Mouse (Mus musculus) intestine, postnatal 0 days (tissue): ENCODE results near the gene Myh7. TPM values are rescaled to one million over a fixed set of nuclear protein-coding genes. Genes with fewer than 3 reads are reported as not detected.
A peak's percentile ranks its signal among the peaks of the same experiment; 100 is the strongest.

ENCODE experiments used
- ATAC-seq: fragments of 200-750 bp; cut with Nextera tagmentation; 2 replicates; pipeline ENCODE4 v1.8.0; 2017; ENCODE audit warnings: mild to moderate bottlenecking, moderate TSS enrichment, moderate library complexity
- H3K27ac ChIP-seq: fragments of 300-500 bp; sonication (generic); 2 replicates; pipeline ENCODE4 v1.5.1; 2014; ENCODE audit warnings: mild to moderate bottlenecking, low read depth, low read length, moderate library complexity
- H3K27me3 ChIP-seq: fragments of 300-500 bp; sonication (generic); replicated peaks from 2 replicates; pipeline ENCODE4 v1.6.1; 2014; ENCODE audit warnings: low read length, mixed read lengths; ENCODE audit not compliant: control insufficient read depth, insufficient read depth
- H3K36me3 ChIP-seq: fragments of 300-500 bp; sonication (generic); 2 replicates; pipeline ENCODE4 v1.6.1; 2014; ENCODE audit warnings: mild to moderate bottlenecking, moderate library complexity; ENCODE audit not compliant: control insufficient read depth, insufficient read depth
- H3K4me1 ChIP-seq: fragments of 300-500 bp; sonication (generic); replicated peaks from 2 replicates; pipeline ENCODE4 v1.6.1; 2014; ENCODE audit warnings: antibody characterized with exemption, low read length, mixed read lengths; ENCODE audit not compliant: control insufficient read depth, insufficient read depth
- H3K4me2 ChIP-seq: fragments of 300-500 bp; sonication (generic); replicated peaks from 2 replicates; pipeline ENCODE4 v1.6.1; 2014; ENCODE audit warnings: low read depth, mild to moderate bottlenecking, moderate library complexity
- H3K4me3 ChIP-seq: fragments of 300-500 bp; sonication (generic); 2 replicates; pipeline ENCODE4 v1.5.1; 2014; ENCODE audit warnings: low read depth, low read length
- H3K9ac ChIP-seq: fragments of 300-500 bp; sonication (generic); 2 replicates; pipeline ENCODE4 v1.6.1; 2014; ENCODE audit warnings: mild to moderate bottlenecking, low read depth, low read length
- H3K9me3 ChIP-seq: fragments of 300-500 bp; sonication (generic); 2 replicates; pipeline ENCODE4 v1.6.1; 2016; ENCODE audit warnings: mixed run types; ENCODE audit not compliant: control insufficient read depth
- CTCF ChIP-seq: sonication (generic); IDR thresholded peaks from 2 replicates; pipeline ENCODE4 v1.5.1; 2016; ENCODE audit warnings: low read depth, mild to moderate bottlenecking, control low read depth, antibody characterized with exemption, moderate library complexity
- WGBS: fragments of 180-500 bp; shearing (Covaris S2); extraction: QIAGEN DNeasy Blood & Tissue Kit; methylation state at CpG from one replicate; pipeline ENCODE4 v1.1.7; 2014; 5-methylcytosine and 5-hydroxymethylcytosine counted together
- polyA plus RNA-seq: library from polyadenylated mRNA; unstranded; fragments of >200 nt; fragmentation: Nextera tagmentation; extraction: Ambion mirVana; gene quantifications from 2 replicates; pipeline ENCODE4 v1.2.1, GENCODE M21; 2015

The Myh7 gene
- polyA plus RNA-seq, 1 experiment from 2014 or later = 3.9 TPM

DNA sequence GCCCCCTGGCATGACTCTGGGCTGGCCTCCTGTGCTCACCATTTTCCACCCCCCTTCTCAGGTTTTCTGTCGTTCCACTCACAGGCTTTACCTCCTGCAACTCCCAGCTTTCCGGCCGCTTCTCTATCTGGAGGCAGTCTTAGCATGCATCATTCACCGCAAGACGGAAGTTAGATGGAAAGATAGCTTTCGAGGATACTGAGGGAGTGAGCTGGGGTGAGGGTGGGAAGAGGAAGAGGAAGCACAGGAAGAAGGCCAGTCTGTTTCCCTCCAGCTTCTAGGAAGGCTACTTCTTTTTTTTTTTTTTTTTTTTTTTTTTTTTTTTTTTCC is 57.6 kb downstream of the Myh7 start:
- Histone ChIP-seq H3K9ac (no peak overlapping the region), H3K4me2 (no peak overlapping the region), H3K9me3 (no peaks in the 10 kb centered on the region), H3K4me1 (no peaks in the 10 kb centered on the region), H3K27me3 (0 out of 2 replicates have a peak, but pooled peaks cover 3% of the 10 kb centered on the region), H3K36me3 (no peaks in the 10 kb centered on the region), H3K4me3 (no peak overlapping the region), H3K27ac (no peak overlapping the region)
- TF ChIP-seq CTCF = no peak
- WGBS = 46% methylated on average over 6 of the region's 6 CpGs
- ATAC-seq = no peak

DNA sequence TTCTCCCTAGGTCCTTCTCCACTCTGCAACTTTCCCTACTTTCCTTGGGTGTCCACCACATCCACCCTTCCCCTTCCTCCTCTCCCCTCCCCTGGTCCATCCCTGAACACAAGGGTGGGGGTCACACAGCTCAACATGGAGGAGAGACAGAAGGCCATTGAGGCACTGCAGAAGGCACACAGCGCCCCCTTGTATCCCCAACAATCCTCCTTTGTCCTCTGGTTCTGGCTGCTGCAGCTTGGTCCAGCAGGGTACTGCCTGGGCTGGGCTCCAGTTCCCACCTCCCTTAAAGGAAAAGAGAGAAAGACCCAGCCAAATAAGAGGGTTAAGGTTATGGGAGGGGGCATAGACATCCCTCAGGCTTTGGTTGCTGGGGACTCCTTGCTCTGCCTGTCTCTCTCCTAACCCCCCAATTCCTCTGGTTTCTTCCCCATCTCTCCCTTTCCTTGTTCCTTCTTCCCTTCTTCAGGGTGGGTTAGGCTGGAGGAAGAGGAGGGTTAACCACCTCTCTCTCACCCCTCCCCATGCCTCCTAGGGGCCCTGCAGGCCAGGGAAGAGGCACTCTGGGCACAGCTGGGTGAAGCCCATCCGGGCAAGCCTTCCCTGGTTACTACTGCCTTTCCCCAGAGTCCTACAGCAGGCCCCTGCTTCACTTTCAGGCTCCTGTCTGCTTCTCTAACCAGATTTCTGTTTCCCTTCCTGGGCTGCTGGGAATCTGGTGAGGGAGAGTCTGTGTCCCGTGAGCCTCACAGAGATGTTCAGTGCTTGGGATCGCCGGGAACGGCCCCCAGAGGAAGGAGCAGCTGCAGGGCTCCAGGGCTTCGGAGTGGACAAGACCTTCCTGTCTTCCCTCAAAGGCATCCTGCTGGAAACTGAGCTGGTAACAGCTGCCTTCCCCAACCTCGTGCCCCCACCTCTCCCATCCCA is 58.3 kb downstream of the Myh7 start, which contains the start of gene Cmtm5:
Gene Cmtm5, plus strand, starts transcription at position 358 of the 927 bp plus-strand sequence.
- H3K4me2 ChIP-seq = no peak within 1 kb of the TSS
- no peak for ATAC-seq
- H3K4me3 ChIP-seq = no peak within 1 kb of the TSS
- no peaks in the 10 kb centered on the region for H3K9me3 ChIP-seq
- H3K36me3 ChIP-seq = no peaks in the 10 kb centered on the region
- TF ChIP-seq CTCF = peak; percentile 49
- WGBS = 48% methylated on average over 8 of the region's 8 CpGs
- H3K4me1 ChIP-seq = no peaks in the 10 kb centered on the region
- H3K9ac ChIP-seq = no peak within 1 kb of the TSS
- H3K27me3 ChIP-seq = 0 out of 2 replicates have a peak, but pooled peaks cover 3% of the 10 kb centered on the region
- H3K27ac ChIP-seq = no peak within 1 kb of the TSS

DNA sequence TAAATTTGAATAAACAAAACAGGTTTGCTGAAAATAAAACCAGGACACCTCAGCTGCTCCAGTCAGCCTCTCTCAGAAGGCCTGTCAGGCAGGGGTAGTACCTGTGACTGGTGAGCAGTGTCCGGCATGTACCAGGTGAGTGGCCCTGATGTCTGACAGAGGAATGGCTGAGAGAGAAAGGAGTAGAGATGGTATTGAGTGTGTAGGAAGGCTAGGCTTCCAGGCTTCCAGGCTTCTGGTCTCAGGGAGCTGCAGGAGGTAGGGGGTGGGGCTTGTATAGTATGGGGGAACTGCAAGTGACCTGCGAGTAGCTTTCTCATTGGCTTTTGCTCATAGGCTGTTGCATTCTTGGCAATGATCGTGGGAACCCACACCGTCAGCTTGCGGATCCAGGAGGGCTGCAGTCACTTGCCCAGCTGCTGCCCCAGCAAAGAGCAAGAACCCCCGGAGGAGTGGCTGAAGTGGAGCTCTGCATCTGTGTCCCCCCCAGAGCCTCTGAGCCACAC is 61.7 kb downstream of the Myh7 start, which contains the start of gene Il25:
Gene Il25, plus strand, starts transcription at position 51 of the 506 bp plus-strand sequence.
- Histone ChIP-seq H3K4me2 (no peak within 1 kb of the TSS), H3K27ac (no peak within 1 kb of the TSS), H3K9ac (no peak within 1 kb of the TSS), H3K4me1 (no peaks in the 10 kb centered on the region), H3K4me3 (no peak within 1 kb of the TSS), H3K9me3 (no peaks in the 10 kb centered on the region), H3K36me3 (no peaks in the 10 kb centered on the region), H3K27me3 (0 out of 2 replicates have a peak, but pooled peaks cover 6% of the 10 kb centered on the region)
- 44% methylated on average over 6 of the region's 6 CpGs for WGBS
- TF ChIP-seq CTCF = no peak
- no peak for ATAC-seq

DNA sequence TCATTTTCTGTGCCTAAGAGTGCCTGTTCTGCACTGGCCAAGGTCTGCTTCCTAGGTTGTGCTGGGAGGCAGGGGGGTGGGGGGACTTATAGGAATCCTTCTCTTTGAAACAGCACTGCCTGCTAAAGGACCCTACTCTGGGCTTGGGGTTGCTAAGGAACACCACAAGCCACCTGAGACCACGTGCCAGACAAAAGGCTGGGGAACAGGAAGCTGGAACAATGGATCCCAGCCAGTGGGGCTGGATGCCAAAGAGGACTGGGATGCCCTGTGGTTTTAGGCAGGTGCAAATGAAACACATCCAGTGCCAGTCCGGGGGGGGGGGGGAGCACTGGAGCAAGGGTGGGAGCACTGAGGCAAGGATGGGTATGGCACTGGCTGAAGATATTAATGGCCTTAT is 64.0 kb downstream of the Myh7 start:
- no peak for ATAC-seq
- H3K9me3 ChIP-seq = no peaks in the 10 kb centered on the region
- H3K27ac ChIP-seq = no peak overlapping the region

DNA sequence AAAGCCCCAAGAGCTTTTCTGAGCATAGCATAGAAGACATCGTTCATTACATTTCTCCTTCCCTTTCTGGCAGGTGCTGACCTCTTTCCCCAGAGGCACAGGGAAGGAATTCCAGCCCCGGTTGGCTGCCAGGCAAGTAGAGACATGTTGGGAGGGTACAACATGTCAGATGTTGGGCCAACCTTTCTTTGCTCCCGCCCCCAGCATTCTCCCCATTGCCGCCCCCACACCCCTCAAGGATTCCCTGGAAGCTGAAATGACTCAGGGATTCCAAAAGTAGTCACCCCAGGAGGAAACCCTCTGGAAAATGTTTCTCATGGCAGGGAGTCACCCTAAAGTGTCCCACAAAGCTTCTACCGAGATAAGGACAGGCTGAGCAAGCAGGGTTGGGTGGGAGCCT is 64.6 kb downstream of the Myh7 start:
- Histone ChIP-seq H3K27me3 (peaks cover 23% of the 10 kb centered on the region), H3K9me3 (no peaks in the 10 kb centered on the region), H3K4me3 (no peak overlapping the region), H3K9ac (no peak overlapping the region), H3K27ac (no peak overlapping the region), H3K4me2 (no peak overlapping the region), H3K36me3 (no peaks in the 10 kb centered on the region), H3K4me1 (0 out of 2 replicates have a peak, but pooled peaks cover 2% of the 10 kb centered on the region)
- 64% methylated on average over 5 of the region's 5 CpGs for WGBS
- no peak for ATAC-seq
- no peak for TF ChIP-seq CTCF

More for the DNA sequence above, 64.0 kb downstream of the Myh7 start:
- WGBS = 34% methylated on average over 2 of the region's 2 CpGs
- H3K4me3 ChIP-seq = no peak overlapping the region
- H3K4me2 ChIP-seq = no peak overlapping the region
- H3K4me1 ChIP-seq = 0 out of 2 replicates have a peak, but pooled peaks cover 2% of the 10 kb centered on the region
- no peaks in the 10 kb centered on the region for H3K36me3 ChIP-seq
- TF ChIP-seq CTCF = no peak
- no peak overlapping the region for H3K9ac ChIP-seq
- peaks cover 22% of the 10 kb centered on the region for H3K27me3 ChIP-seq

DNA sequence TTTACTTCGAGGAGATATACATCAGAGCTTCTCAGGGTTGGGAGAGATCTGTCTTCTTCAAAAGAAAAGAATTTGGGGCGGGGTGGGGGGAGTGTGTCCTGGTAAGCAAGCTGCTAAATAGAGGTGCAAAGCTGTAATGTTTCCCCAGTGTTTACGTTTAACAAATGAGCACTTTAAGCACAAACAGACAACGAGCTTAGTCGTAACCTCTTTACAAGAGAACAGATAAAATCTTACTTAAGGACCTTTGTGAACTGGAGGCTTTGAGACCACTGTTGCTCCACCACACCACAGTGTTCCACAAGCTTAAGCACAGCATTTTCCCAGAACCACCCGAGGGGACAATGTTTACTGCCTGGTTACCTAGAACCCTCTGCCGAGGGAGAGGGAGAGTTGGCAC is 67.1 kb downstream of the Myh7 start:
- Histone ChIP-seq H3K4me1 (0 out of 2 replicates have a peak, but pooled peaks cover 2% of the 10 kb centered on the region), H3K9ac (no peak overlapping the region), H3K9me3 (no peaks in the 10 kb centered on the region), H3K36me3 (no peaks in the 10 kb centered on the region), H3K27me3 (peaks cover 21% of the 10 kb centered on the region), H3K4me3 (peak overlapping the region; percentile 51), H3K4me2 (peak overlapping the region; percentile 76), H3K27ac (peak overlapping the region; percentile 87)
- no peak for TF ChIP-seq CTCF
- ATAC-seq = no peak
- 27% methylated on average over 7 of the region's 7 CpGs for WGBS
